Mouse (Mus musculus) granulocyte monocyte progenitor cell, adult 5-6 weeks (primary cell): Measurements from ENCODE around the gene Cox6a2. TPM values are rescaled to one million over a fixed set of nuclear protein-coding genes. Genes with fewer than 3 reads are reported as not detected.

Experiments
- ATAC-seq: replicated peaks from 2 replicates; pipeline ENCODE4 v1.8.0; 2016; ENCODE audit warnings: mild to moderate bottlenecking, moderate TSS enrichment, inconsistent platforms; ENCODE audit not compliant: poor library complexity, severe bottlenecking
- total RNA-seq, 2 experiments: library from RNA; stranded (forward) in 1 of 2; stranded (reverse) in 1 of 2; fragments of 200-712, 200-1000 nt in 1 of 2; fragments of >200 nt in 1 of 2; fragmentation: Nextera tagmentation in 1 of 2; gene quantifications; 2 replicates each; pipeline ENCODE4 v1.2.3; 2014 to 2017

Cox6a2 gene
- total RNA-seq (2014; fragmentation: Nextera tagmentation) (7.4 TPM in 1 of 2 replicates, not detected in the other), total RNA-seq (2017) (0.34 and 1.1 TPM in 2 replicates)

- ATAC-seq = no peak
These were observed at the start of gene Cox6a2 for GRCm38 (mm10) chr7:128206152-128206551. Gene Cox6a2 (minus strand): TSS chr7:128206387.

GRCm38 (mm10) chr7:128255757-128256156 lies 49.6 kb upstream of the Cox6a2 start:
- no peak for ATAC-seq

GRCm38 (mm10) chr7:128254978-128255377 lies 48.8 kb upstream of the Cox6a2 start:
- no peak for ATAC-seq

DNA sequence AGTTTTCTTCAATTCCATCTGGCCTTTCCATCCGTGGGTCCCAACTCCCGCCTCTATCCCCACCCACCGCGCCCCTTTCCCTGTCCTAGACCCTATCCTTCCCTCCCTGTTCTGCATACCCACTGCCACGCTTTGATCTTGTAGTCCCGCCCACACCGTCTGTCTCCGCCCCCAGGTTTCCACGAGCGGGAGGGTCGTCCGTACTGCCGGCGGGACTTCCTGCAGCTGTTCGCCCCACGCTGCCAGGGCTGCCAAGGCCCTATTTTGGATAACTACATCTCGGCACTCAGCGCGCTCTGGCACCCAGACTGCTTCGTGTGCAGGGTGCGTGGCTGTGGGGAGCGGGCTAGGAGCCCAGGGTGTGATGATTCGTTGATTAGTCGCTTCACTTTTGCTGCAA lies 46.4 kb upstream of the Cox6a2 start:
- peak; percentile 81 for ATAC-seq

DNA sequence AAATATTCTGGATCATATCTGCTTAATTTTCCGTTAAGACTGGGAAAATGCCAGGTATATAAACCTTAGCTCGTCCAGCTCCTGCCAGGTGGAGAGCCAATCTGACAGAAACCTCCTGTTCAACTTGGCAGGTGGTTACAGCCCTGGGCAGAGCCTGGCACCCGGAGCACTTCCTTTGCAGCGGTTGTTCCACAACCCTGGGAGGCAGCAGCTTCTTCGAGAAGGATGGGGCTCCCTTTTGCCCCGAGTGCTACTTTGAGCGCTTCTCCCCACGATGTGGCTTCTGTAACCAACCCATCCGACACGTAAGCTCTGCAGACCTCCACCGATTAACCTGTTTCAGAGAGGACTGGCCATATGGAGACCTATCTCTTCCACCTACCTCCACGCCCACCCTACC lies 45.8 kb upstream of the Cox6a2 start:
- ATAC-seq = no peak; the same call in 1 of the 2 replicates

DNA sequence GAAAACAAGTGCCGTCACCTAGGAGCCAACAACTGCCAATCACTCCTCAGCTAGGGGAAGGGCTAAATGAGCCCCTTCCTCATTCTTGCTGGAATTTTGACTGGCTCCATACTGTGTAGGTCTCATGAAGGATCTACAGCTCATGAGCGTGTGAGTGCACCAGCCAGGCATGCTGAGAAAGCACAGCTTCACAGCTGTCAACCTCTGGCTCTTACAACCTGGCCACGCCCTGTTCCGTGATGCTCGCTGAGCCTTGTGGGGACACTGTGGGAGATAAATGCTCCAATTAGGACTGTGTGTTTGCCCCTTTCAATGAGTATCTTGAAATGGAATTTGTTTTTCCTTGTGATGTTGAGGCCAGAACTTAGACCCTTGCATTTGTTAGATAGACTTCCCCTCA lies 43.8 kb upstream of the Cox6a2 start:
- ATAC-seq = no peak

GRCm38 (mm10) chr7:128248081-128249042 lies 42.2 kb upstream of the Cox6a2 start:
- no peak for ATAC-seq

GRCm38 (mm10) chr7:128247443-128247842 lies 41.3 kb upstream of the Cox6a2 start:
- peak; percentile 65 for ATAC-seq

GRCm38 (mm10) chr7:128246496-128247391 lies 40.6 kb upstream of the Cox6a2 start, which contains the start of gene Tgfb1i1:
Gene Tgfb1i1 (plus strand): TSS chr7:128246812.
- no peak for ATAC-seq

DNA sequence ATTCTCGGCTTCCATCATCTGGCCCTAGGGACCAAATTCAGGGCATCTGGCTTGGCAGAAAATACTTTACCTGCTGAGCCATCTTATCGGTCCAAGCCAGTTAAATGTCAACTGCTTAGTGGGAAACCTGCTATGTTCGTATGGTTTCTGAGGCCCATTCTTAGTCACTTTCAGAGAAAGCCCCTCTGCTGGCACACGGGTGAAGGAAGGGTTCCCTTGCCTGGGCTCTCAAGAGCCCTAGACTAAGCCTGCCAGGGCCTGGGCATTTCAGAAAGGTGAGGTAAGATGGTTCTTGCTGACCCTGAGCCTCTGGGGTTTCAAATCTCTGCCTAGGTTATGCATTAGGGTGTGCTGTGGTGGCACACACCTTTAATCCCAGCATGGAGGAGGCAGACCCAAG lies 39.4 kb upstream of the Cox6a2 start:
- ATAC-seq = no peak

GRCm38 (mm10) chr7:128244410-128245025 lies 38.3 kb upstream of the Cox6a2 start:
- no peak for ATAC-seq

DNA sequence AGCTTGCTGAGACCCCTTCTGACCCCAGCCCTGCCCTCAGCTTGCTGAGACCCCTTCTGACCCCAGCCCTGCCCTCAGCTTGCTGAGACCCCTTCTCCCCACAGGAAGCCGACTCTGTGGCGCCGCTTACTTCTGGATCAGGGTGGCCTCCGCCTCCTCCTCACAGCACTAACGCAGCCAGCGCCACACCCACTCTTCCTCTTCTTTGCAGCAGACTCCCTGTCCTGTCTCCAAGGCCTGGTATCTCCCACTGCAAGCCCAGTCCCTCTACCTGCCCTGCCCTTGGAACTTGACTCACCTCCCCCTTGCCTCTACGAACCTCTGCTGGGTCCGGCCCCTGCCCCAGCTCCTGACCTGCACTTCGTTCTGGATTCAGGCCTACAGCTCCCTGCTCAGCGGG lies 37.7 kb upstream of the Cox6a2 start:
- ATAC-seq = no peak

GRCm38 (mm10) chr7:128242331-128242730 lies 36.1 kb upstream of the Cox6a2 start:
- ATAC-seq = no peak

- ATAC-seq = no peak
These were observed 34.1 kb upstream of the Cox6a2 start for GRCm38 (mm10) chr7:128240131-128240784.

- ATAC-seq = no peak
These were observed 32.8 kb upstream of the Cox6a2 start for GRCm38 (mm10) chr7:128238991-128239390.

DNA sequence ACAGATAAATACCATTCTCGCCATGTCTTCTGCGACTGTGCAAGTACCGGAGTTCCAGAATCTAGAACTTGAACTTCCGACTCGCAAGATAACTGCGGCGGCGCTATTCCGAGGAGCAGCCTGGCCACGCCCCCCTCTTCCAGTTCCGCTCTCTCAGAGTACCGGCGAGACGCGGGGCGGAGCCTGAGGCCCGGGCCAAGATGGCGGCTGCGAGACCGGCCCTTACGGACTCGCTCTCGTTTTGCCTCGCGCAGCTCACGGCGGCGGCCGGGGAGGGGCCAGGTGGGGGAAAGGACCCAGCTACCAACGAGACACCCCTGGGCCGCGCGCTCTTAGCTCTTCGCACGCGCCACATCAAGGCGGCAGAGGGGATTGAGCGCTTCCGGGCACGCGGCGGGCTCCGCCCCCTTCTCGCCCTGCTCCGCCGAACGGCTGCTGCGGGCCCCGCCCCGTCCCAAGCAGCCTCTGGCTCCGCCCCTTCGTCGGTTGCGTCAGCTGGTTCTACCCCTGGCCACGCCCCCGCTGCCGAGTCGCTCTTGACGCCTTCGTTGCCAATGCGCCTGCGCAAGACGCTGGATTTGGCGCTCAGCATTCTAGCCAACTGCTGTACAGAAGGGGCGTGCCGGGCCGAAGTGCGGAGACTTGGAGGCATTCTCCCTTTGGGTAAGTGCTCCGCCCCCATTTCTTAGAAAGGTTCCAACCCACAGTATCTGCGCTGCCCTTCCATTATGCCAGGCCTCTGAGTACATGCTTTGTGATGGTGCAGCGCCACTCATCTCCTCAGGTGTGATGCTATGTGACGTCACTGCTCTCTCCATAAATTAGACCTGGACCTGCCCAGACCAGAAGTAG lies 32.0 kb upstream of the Cox6a2 start, which contains the start of gene 9130023H24Rik:
Gene 9130023H24Rik, minus strand, starts transcription at position 105 of the 852 bp plus-strand sequence.
- peak; percentile 77 for ATAC-seq

DNA sequence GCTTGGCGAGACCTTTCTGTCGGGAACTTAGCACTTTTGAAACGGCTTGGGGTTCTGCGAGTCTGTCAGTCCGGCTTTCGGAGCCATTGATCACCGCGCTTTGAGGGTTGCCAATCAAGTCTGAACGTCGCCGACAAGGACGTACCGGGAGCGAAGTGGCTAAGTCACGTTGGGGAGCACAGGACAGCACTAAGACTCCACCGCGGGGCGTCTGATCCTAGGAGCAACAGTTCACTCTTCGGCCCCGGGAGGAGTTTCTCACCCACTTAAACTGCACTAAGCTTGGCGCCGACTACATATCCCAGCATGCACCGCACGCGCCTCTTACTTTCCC lies 31.4 kb upstream of the Cox6a2 start:
- ATAC-seq = no peak

- peak; percentile 17; the same call in 1 of the 2 replicates for ATAC-seq
These were observed 30.8 kb upstream of the Cox6a2 start, which contains the start of gene Armc5 for GRCm38 (mm10) chr7:128236856-128237592. Gene Armc5 (plus strand): TSS chr7:128237342.
